Mouse (Mus musculus) stomach, postnatal 0 days (tissue): Measurements from ENCODE around the gene Ap2a1. TPM values are rescaled to one million over a fixed set of nuclear protein-coding genes. Genes with fewer than 3 reads are reported as not detected.
A peak's percentile ranks its signal among the peaks of the same experiment; 100 is the strongest.

Experiments used
- ATAC-seq: fragments of 200-750 bp; cut with Nextera tagmentation; 2 replicates; pipeline ENCODE4 v1.8.0; 2017; ENCODE audit not compliant: low FRiP score, low TSS enrichment
- DNase-seq: peaks from one replicate; pipeline ENCODE4 v3.0.0-alpha.2; 2016; ENCODE audit warnings: low spot score
- H3K27ac ChIP-seq: fragments of 300-500 bp; sonication (generic); replicated peaks from 2 replicates; pipeline ENCODE4 v1.5.1; 2014; ENCODE audit warnings: mild to moderate bottlenecking, control low read depth
- H3K27me3 ChIP-seq: fragments of 300-500 bp; sonication (generic); 2 replicates; pipeline ENCODE4 v1.6.1; 2014; ENCODE audit warnings: low read length; ENCODE audit not compliant: control insufficient read depth, insufficient read depth
- H3K36me3 ChIP-seq: fragments of 300-500 bp; sonication (generic); 2 replicates; pipeline ENCODE4 v1.6.1; 2014; ENCODE audit warnings: low read length, mixed read lengths; ENCODE audit not compliant: control insufficient read depth, insufficient read depth
- H3K4me1 ChIP-seq: fragments of 300-500 bp; sonication (generic); replicated peaks from 2 replicates; pipeline ENCODE4 v1.6.1; 2014; ENCODE audit warnings: antibody characterized with exemption; ENCODE audit not compliant: control insufficient read depth, insufficient read depth
- H3K4me2 ChIP-seq: fragments of 300-500 bp; sonication (generic); replicated peaks from 2 replicates; pipeline ENCODE4 v1.6.1; 2014; ENCODE audit warnings: low read depth, mild to moderate bottlenecking, control low read depth, moderate library complexity
- H3K4me3 ChIP-seq: fragments of 300-500 bp; sonication (generic); 2 replicates; pipeline ENCODE4 v1.5.1; 2014; ENCODE audit warnings: low read depth, low read length, control low read depth
- H3K9ac ChIP-seq: fragments of 300-500 bp; sonication (generic); 2 replicates; pipeline ENCODE4 v1.6.1; 2014; ENCODE audit warnings: mild to moderate bottlenecking, low read length, control low read depth, mixed read lengths
- H3K9me3 ChIP-seq: fragments of 300-500 bp; sonication (generic); 2 replicates; pipeline ENCODE4 v1.6.1; 2016; ENCODE audit warnings: low read length; ENCODE audit not compliant: control insufficient read depth
- CTCF ChIP-seq: IDR thresholded peaks from 2 replicates; pipeline ENCODE4 v1.5.1; 2016; ENCODE audit warnings: antibody characterized with exemption, low read depth, mild to moderate bottlenecking, moderate library complexity
- EP300 ChIP-seq: optimal IDR thresholded peaks from 2 replicates; pipeline ENCODE3; 2016; ENCODE audit warnings: antibody characterized with exemption
- WGBS: fragments of 180-500 bp; shearing (Covaris S2); extraction: QIAGEN DNeasy Blood & Tissue Kit; methylation state at CpG from one replicate; pipeline ENCODE4 v1.1.7; 2014; 5-methylcytosine and 5-hydroxymethylcytosine counted together
- polyA plus RNA-seq: library from polyadenylated mRNA; unstranded; fragments of >200 nt; fragmentation: Nextera tagmentation; extraction: Ambion mirVana; gene quantifications from 2 replicates; pipeline ENCODE4 v1.2.1, GENCODE M21; 2015

Gene Ap2a1
- polyA plus RNA-seq, 1 experiment from 2014 or later, result 29.3 TPM

- DNase-seq, result peak; percentile 41
- no peaks in the 10 kb centered on the region for H3K9me3 ChIP-seq
- no peaks in the 10 kb centered on the region for H3K27me3 ChIP-seq
- no peak overlapping the region for H3K4me3 ChIP-seq
- 74% methylated on average over 24 of the region's 24 CpGs for WGBS
- H3K9ac ChIP-seq, result no peak overlapping the region
- no peak for ATAC-seq
- H3K4me2 ChIP-seq, result no peak overlapping the region
- H3K27ac ChIP-seq, result peak overlapping the region; percentile 100
- H3K36me3 ChIP-seq, result peaks cover 27% of the 10 kb centered on the region
- 0 out of 2 replicates have a peak, but pooled peaks have one; percentile 2 for TF ChIP-seq CTCF
- TF ChIP-seq EP300, result no peak
- H3K4me1 ChIP-seq, result peaks cover 23% of the 10 kb centered on the region
Measured at GRCm38 (mm10) chr7:44864595-44865542, 64.4 kb downstream of the Ap2a1 start.

DNA sequence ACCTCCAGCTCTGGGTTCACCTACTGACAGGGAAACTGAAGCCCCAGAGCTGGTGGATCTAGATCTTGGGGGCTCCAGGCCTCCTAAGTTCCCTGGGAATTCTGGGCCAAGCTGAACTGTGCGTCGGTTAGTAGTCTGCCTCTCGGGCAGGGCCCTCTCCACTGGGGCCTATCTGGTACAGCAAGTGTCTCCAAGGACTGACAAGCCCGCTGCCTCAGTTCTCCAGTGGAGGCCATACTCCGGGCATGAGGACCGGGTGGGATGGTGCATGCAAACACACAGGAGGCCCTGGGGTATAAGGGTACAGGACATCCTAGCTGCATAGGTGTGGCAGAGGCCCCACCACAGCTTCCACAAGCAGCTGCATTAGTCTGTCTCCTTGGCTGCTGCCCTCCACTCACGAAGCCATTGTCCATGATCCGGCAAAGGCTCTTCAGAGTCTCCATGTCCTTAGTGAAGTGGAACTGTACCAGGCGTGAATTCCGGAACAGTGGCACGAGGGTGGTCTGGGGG, 65.3 kb downstream of the Ap2a1 start:
- Histone ChIP-seq H3K27ac (no peak overlapping the region), H3K4me3 (no peak overlapping the region), H3K36me3 (peaks cover 27% of the 10 kb centered on the region), H3K9ac (no peak overlapping the region), H3K9me3 (no peaks in the 10 kb centered on the region), H3K4me2 (no peak overlapping the region), H3K4me1 (peaks cover 23% of the 10 kb centered on the region), H3K27me3 (no peaks in the 10 kb centered on the region)
- no peak for ATAC-seq
- 82% methylated on average over 11 of the region's 11 CpGs for WGBS
- no peak for TF ChIP-seq CTCF
- no peak for TF ChIP-seq EP300
- DNase-seq, result no peak

- no peaks in the 10 kb centered on the region for H3K9me3 ChIP-seq
- no peaks in the 10 kb centered on the region for H3K27me3 ChIP-seq
- peaks cover 23% of the 10 kb centered on the region for H3K4me1 ChIP-seq
- no peak overlapping the region for H3K4me3 ChIP-seq
- no peak overlapping the region for H3K4me2 ChIP-seq
- ATAC-seq (no peak), DNase-seq (no peak)
- 83% methylated on average over 14 of the region's 14 CpGs for WGBS
- H3K36me3 ChIP-seq, result peaks cover 27% of the 10 kb centered on the region
- TF ChIP-seq CTCF (no peak), EP300 (no peak)
- H3K27ac ChIP-seq, result no peak overlapping the region
- no peak overlapping the region for H3K9ac ChIP-seq
Measured at GRCm38 (mm10) chr7:44863210-44863609, 66.1 kb downstream of the Ap2a1 start.

- no peak for ATAC-seq
- Histone ChIP-seq H3K27me3 (no peaks in the 10 kb centered on the region), H3K4me2 (no peak overlapping the region), H3K9me3 (no peaks in the 10 kb centered on the region), H3K27ac (no peak overlapping the region), H3K4me3 (no peak overlapping the region), H3K36me3 (peaks cover 27% of the 10 kb centered on the region), H3K9ac (no peak overlapping the region), H3K4me1 (peaks cover 19% of the 10 kb centered on the region)
- 69% methylated on average over 8 of the region's 8 CpGs for WGBS
- DNase-seq, result no peak
- TF ChIP-seq EP300, result no peak
- TF ChIP-seq CTCF, result no peak
Measured at GRCm38 (mm10) chr7:44862434-44862833, 66.9 kb downstream of the Ap2a1 start.

DNA sequence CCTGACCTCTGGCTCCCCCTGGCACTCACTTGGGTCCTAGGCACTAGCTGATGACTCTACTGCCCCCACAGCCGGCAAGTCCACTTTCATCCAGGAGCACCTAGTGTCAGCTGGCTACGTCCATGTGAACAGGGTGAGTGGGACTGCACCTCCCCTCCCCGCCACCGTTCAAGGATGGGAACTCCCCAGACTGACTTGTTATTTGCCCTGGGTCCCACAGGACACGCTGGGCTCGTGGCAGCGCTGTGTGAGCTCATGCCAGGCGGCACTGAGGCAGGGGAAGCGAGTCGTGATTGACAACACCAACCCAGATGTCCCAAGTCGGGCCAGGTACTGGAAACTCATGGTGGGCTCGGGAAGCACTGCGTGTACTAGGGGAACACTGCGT, 67.9 kb downstream of the Ap2a1 start:
- no peaks in the 10 kb centered on the region for H3K27me3 ChIP-seq
- no peak overlapping the region for H3K4me2 ChIP-seq
- DNase-seq (no peak), ATAC-seq (no peak)
- WGBS, result 73% methylated on average over 14 of the region's 14 CpGs
- no peak overlapping the region for H3K4me3 ChIP-seq
- no peaks in the 10 kb centered on the region for H3K9me3 ChIP-seq
- H3K36me3 ChIP-seq, result peaks cover 27% of the 10 kb centered on the region
- peak overlapping the region; percentile 40 for H3K27ac ChIP-seq
- no peak overlapping the region for H3K9ac ChIP-seq
- peak; percentile 16; the same call in 1 of the 2 replicates for TF ChIP-seq CTCF
- no peak for TF ChIP-seq EP300
- peaks cover 10% of the 10 kb centered on the region for H3K4me1 ChIP-seq
